Mouse (Mus musculus) bone marrow, adult 2 months (tissue): ENCODE data around the gene Atp7a.

Source experiments
- CTCF ChIP-seq: fragments of 200-500 bp; IDR thresholded peaks from 2 replicates; pipeline ENCODE4 v1.5.1; 2011; ENCODE audit warnings: low read length, control low read depth; ENCODE audit not compliant: control insufficient read depth, insufficient read depth
- POLR2A ChIP-seq: fragments of 200-500 bp; IDR thresholded peaks from 2 replicates; pipeline ENCODE4 v1.6.1; 2011; ENCODE audit warnings: low read depth, mild to moderate bottlenecking, control low read depth, low read length, borderline replicate concordance; ENCODE audit not compliant: control insufficient read depth

- TF ChIP-seq POLR2A: no peak
- no peak for TF ChIP-seq CTCF
These were observed 122.4 kb downstream of the Atp7a start for GRCm38 (mm10) chrX:106149460-106149859.
